Mouse (Mus musculus): Measurements from ENCODE around the gene Gm49321. TPM values are rescaled to one million over a fixed set of nuclear protein-coding genes. Genes with fewer than 3 reads are reported as not detected.

The Gm49321 gene
- polyA plus RNA-seq, 1 experiment from 2014 or later = 9.7 TPM

DNA sequence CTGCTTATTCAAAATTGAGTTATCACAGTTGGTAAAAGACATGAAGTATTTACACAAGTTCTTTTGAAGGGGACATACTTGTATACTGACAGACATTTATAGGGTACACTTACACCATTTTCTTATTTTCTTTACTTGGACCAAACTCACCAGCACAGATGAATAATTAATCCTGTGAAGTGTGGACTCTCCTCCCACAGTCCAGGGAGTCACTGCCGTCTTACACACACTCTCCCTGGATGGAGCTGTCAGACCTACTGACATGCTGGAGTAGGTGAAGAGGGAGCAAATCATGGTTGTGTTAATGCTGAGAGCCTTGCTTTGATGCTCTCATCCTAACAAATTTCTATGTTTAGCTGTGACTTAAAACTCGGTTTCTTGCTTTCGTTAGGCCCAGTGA lies 7.2 kb upstream of the Gm49321 start:
- no peak overlapping the region for H3K9ac ChIP-seq (ENCODE audit: low read depth, low read length)
- no peaks in the 10 kb centered on the region for H3K4me1 ChIP-seq (replicated peaks; ENCODE audit: control insufficient read depth, insufficient read depth, low read length)
- ATAC-seq (replicated peaks; ENCODE audit: low FRiP score) (no peak), DNase-seq (ENCODE audit: low spot score) (no peak)
- H3K27ac ChIP-seq (ENCODE audit: low read depth, low read length) = no peak overlapping the region
- H3K27me3 ChIP-seq (replicated peaks; ENCODE audit: control insufficient read depth, insufficient read depth, low read length) = no peaks in the 10 kb centered on the region
- H3K4me2 ChIP-seq = no peak overlapping the region
- no peaks in the 10 kb centered on the region for H3K9me3 ChIP-seq (ENCODE audit: control insufficient read depth, low read length)
- no peak overlapping the region for H3K4me3 ChIP-seq (ENCODE audit: low read depth, low read length)
- peaks cover 22% of the 10 kb centered on the region for H3K36me3 ChIP-seq (ENCODE audit: control insufficient read depth, insufficient read depth, low read length)
- WGBS = 83% methylated on average over 3 of the region's 3 CpGs

DNA sequence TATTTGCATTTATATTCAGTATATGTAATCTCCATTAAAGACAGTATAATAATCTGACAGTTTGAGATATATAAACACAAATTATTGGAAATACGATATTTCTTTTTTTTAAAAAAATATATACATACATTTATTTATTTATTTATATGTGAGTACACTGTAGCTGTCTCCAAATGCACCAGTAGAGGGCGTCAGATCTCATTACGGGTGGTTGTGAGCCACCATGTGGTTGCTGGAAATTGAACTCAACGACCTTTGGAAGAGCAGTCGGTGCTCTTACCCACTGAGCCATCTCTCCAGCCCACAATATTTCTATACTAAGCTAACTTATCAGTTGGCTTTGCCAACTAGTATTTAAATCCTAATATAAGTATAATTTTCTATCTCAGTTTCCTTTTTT lies 6.2 kb upstream of the Gm49321 start:
- Histone ChIP-seq H3K9me3 (ENCODE audit: control insufficient read depth, low read length) (no peaks in the 10 kb centered on the region), H3K27me3 (replicated peaks; ENCODE audit: control insufficient read depth, insufficient read depth, low read length) (no peaks in the 10 kb centered on the region), H3K4me1 (replicated peaks; ENCODE audit: control insufficient read depth, insufficient read depth, low read length) (no peaks in the 10 kb centered on the region), H3K4me2 (no peak overlapping the region), H3K9ac (ENCODE audit: low read depth, low read length) (no peak overlapping the region), H3K4me3 (ENCODE audit: low read depth, low read length) (no peak overlapping the region), H3K27ac (ENCODE audit: low read depth, low read length) (no peak overlapping the region), H3K36me3 (ENCODE audit: control insufficient read depth, insufficient read depth, low read length) (peaks cover 22% of the 10 kb centered on the region)
- DNase-seq (ENCODE audit: low spot score) = no peak
- WGBS = 54% methylated on average over 5 of the region's 5 CpGs
- no peak for ATAC-seq (replicated peaks; ENCODE audit: low FRiP score)

DNA sequence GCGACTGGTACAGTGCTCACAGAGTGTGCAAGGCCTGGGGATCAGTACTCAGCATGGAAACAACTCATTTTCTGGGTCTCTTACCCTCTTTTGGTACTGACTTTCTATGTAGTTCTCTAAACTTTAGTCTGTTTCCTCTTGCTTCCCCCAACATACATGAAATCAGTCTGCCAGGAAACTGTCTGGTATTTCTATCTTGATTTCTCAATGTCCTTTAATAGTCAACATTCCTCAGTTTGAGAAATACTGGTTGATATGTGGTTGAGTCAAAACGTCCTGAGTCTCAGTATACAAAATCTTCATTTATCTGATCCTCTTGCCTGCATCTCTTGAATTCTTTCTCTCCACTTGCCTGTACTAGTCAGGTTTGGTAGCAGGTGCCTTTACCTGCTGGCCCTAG lies 2.9 kb upstream of the Gm49321 start:
- no peak overlapping the region for H3K9ac ChIP-seq (ENCODE audit: low read depth, low read length)
- H3K4me1 ChIP-seq (replicated peaks; ENCODE audit: control insufficient read depth, insufficient read depth, low read length) = no peaks in the 10 kb centered on the region
- ATAC-seq (replicated peaks; ENCODE audit: low FRiP score) (no peak), DNase-seq (ENCODE audit: low spot score) (no peak)
- H3K4me2 ChIP-seq = no peak overlapping the region
- 78% methylated on average over 2 of the region's 2 CpGs for WGBS
- no peaks in the 10 kb centered on the region for H3K9me3 ChIP-seq (ENCODE audit: control insufficient read depth, low read length)
- no peaks in the 10 kb centered on the region for H3K27me3 ChIP-seq (replicated peaks; ENCODE audit: control insufficient read depth, insufficient read depth, low read length)
- H3K4me3 ChIP-seq (ENCODE audit: low read depth, low read length) = no peak overlapping the region
- peaks cover 24% of the 10 kb centered on the region; the same call in 1 of the 2 replicates for H3K36me3 ChIP-seq (ENCODE audit: control insufficient read depth, insufficient read depth, low read length)
- no peak overlapping the region for H3K27ac ChIP-seq (ENCODE audit: low read depth, low read length)

DNA sequence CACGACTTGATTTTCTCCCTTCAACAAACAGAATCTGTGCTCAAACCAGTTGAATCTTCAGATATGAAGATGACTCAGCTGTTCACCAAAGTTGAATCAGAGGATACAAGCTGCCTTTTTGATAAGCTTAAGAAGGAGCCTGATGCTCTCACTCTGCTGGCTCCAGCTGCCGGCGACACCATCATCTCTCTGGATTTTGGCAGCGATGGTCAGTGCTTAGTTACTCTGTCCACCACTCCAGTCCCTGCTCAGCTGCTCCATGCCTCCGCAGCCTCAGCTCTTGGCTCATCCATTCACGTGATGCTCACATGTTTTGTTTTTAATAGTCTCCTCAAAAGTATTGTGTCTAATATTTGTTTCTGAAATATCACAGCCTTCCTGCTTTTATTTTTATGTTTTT lies 2.1 kb downstream of the Gm49321 start:
- ATAC-seq (replicated peaks; ENCODE audit: low FRiP score) (no peak), DNase-seq (ENCODE audit: low spot score) (no peak)
- H3K27me3 ChIP-seq (replicated peaks; ENCODE audit: control insufficient read depth, insufficient read depth, low read length) = no peaks in the 10 kb centered on the region
- no peak overlapping the region for H3K4me3 ChIP-seq (ENCODE audit: low read depth, low read length)
- no peak overlapping the region for H3K4me2 ChIP-seq
- H3K4me1 ChIP-seq (replicated peaks; ENCODE audit: control insufficient read depth, insufficient read depth, low read length) = no peaks in the 10 kb centered on the region
- H3K36me3 ChIP-seq (ENCODE audit: control insufficient read depth, insufficient read depth, low read length) = peaks cover 13% of the 10 kb centered on the region; the same call in 1 of the 2 replicates
- no peak overlapping the region for H3K9ac ChIP-seq (ENCODE audit: low read depth, low read length)
- no peaks in the 10 kb centered on the region for H3K9me3 ChIP-seq (ENCODE audit: control insufficient read depth, low read length)
- H3K27ac ChIP-seq (ENCODE audit: low read depth, low read length) = no peak overlapping the region
- 89% methylated on average over 6 of the region's 6 CpGs for WGBS

DNA sequence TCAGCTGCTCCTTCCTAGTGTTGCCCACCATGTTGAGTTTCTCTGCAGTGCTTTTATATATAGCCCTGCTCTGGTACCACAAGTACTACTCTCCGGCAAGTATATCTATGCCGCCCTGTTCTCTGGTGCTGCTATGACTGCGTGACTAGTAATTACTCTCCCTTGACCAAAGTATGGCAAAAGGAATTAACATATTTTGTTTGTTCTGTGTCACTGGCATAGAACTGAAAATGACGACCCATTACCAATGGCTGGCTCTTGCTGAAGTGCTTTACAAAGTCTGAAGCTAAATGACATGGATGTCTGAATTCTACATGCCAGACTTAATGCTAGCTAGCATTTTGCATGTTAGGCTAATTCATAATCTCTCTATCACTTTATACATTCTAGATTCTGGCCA lies 11.0 kb downstream of the Gm49321 start:
- WGBS = 81% methylated on average over 4 of the region's 4 CpGs
- Histone ChIP-seq H3K27ac (ENCODE audit: low read depth, low read length) (no peak overlapping the region), H3K27me3 (replicated peaks; ENCODE audit: control insufficient read depth, insufficient read depth, low read length) (no peaks in the 10 kb centered on the region), H3K4me1 (replicated peaks; ENCODE audit: control insufficient read depth, insufficient read depth, low read length) (no peaks in the 10 kb centered on the region; the same call in 1 of the 2 replicates), H3K4me2 (peak overlapping the region; percentile 87), H3K9me3 (ENCODE audit: control insufficient read depth, low read length) (no peaks in the 10 kb centered on the region), H3K4me3 (ENCODE audit: low read depth, low read length) (no peak overlapping the region; the same call in 1 of the 2 replicates), H3K9ac (ENCODE audit: low read depth, low read length) (no peak overlapping the region), H3K36me3 (ENCODE audit: control insufficient read depth, insufficient read depth, low read length) (peaks cover 13% of the 10 kb centered on the region)
- ATAC-seq (replicated peaks; ENCODE audit: low FRiP score) (no peak), DNase-seq (ENCODE audit: low spot score) (no peak)

DNA sequence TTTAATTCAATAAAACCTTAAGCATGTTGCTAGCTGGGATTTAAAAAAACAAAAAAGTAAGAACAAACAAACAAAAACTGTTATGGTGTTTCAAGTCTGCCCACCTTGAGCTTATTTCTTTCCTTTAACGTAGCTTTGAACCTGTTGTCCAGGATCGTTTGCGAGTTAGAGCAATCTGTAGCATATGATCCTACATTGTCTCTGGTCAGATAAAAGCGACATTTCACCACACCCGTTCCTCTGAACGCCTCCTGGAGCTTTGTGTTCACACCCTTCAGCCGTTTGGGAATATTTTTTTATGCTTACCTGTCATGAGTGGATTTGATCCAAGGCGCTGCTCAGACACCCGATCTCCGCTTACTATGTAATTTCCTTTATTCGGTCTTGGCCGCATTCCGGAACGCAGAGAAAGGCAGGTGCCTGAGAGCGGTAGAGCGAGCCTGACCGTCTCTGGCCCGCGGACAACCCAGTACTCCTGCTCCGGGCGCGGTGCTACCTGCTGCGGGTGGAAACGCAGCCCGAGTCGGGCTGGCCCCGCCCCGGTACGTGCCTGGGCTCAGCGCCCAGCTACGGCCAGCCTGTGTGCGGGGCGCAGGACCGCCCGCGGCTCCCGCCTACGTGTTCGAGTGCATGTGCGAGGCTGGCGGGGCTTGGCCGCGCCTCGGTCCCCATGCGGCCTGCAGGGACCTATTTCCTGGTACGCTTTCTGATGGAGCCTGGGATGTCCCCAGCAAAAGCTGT lies 12.0 kb downstream of the Gm49321 start:
- Histone ChIP-seq H3K36me3 (ENCODE audit: control insufficient read depth, insufficient read depth, low read length) (peaks cover 10% of the 10 kb centered on the region), H3K9me3 (ENCODE audit: control insufficient read depth, low read length) (no peaks in the 10 kb centered on the region), H3K27me3 (replicated peaks; ENCODE audit: control insufficient read depth, insufficient read depth, low read length) (no peaks in the 10 kb centered on the region), H3K9ac (ENCODE audit: low read depth, low read length) (peak overlapping the region; percentile 68), H3K27ac (ENCODE audit: low read depth, low read length) (no peak overlapping the region), H3K4me2 (peak overlapping the region; percentile 87), H3K4me3 (ENCODE audit: low read depth, low read length) (peak overlapping the region; percentile 53), H3K4me1 (replicated peaks; ENCODE audit: control insufficient read depth, insufficient read depth, low read length) (peaks cover 2% of the 10 kb centered on the region; the same call in 1 of the 2 replicates)
- peak; percentile 62 for DNase-seq (ENCODE audit: low spot score)
- 15% methylated on average over 46 of the region's 46 CpGs for WGBS
- peak; percentile 66 for ATAC-seq (replicated peaks; ENCODE audit: low FRiP score)

DNA sequence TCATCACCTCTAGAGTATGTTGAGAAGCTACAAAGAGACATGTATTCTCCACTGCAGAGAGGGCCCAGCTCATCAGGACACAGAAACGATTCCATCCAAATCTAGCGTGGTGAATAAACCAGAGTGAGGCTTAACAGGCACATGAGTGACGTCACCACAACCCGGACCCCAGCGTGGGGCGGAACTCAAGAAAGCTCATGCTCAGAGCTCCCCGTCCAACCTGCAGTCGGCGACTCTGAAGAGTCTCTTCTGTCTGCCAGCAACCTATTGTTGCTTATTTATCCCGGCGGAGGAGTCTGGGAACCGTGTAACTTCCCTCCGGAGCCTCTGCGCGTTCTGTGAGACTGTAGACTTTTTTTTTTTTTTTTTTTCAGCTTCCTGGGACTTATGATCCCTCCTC lies 15.4 kb downstream of the Gm49321 start:
- 9% methylated on average over 15 of the region's 15 CpGs for WGBS
- DNase-seq (ENCODE audit: low spot score) = peak; percentile 51

DNA sequence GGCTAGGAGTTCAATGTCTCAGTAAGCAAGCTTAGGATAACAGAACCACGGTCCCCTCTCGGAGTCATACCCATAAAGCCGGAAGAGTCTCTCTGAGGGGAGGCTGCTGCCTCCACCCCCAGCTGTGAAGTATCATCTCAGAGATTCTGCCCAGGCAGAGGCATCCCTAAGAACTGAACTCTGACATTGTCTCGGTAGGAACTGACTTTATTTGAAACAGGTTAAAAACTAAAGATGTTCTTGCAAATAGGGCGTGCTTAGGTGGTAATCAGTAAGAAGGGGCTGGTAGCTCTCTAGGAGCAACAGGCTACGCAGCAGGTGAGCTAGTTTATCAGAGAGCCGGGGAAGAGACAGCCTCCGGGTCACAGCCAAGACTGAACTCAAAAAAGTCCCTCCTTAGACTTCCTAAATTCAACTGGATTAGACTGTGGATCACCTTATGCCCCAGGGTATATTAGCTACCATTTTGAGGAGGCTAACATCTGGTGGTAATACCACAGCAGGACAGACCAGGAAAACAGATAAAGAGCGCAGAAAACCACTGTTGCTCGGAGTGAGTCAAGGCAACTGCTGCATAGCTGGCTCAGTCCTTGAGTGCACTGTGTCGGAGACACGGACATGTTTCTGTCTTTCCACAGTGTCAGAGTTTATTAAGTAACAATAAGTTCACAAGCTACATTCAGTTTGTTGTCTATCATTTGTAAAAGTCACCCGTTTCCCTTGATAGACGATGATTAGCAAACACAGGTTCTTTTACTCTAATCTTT lies 16.1 kb downstream of the Gm49321 start:
- WGBS = 22% methylated on average over 14 of the region's 14 CpGs
- Histone ChIP-seq H3K4me2 (peak overlapping the region; percentile 69), H3K4me1 (replicated peaks; ENCODE audit: control insufficient read depth, insufficient read depth, low read length) (peaks cover 2% of the 10 kb centered on the region; the same call in 1 of the 2 replicates), H3K27me3 (replicated peaks; ENCODE audit: control insufficient read depth, insufficient read depth, low read length) (no peaks in the 10 kb centered on the region), H3K4me3 (ENCODE audit: low read depth, low read length) (peak overlapping the region; percentile 44), H3K36me3 (ENCODE audit: control insufficient read depth, insufficient read depth, low read length) (peaks cover under 1% of the 10 kb centered on the region; the same call in 1 of the 2 replicates), H3K27ac (ENCODE audit: low read depth, low read length) (no peak overlapping the region), H3K9me3 (ENCODE audit: control insufficient read depth, low read length) (no peaks in the 10 kb centered on the region), H3K9ac (ENCODE audit: low read depth, low read length) (peak overlapping the region; percentile 60; the same call in 1 of the 2 replicates)
- DNase-seq (ENCODE audit: low spot score) (peak; percentile 46), ATAC-seq (replicated peaks; ENCODE audit: low FRiP score) (peak; percentile 80)

More for the DNA sequence above, 15.4 kb downstream of the Gm49321 start:
- peaks cover 4% of the 10 kb centered on the region; the same call in 1 of the 2 replicates for H3K36me3 ChIP-seq (ENCODE audit: control insufficient read depth, insufficient read depth, low read length)
- H3K27me3 ChIP-seq (replicated peaks; ENCODE audit: control insufficient read depth, insufficient read depth, low read length) = no peaks in the 10 kb centered on the region
- H3K27ac ChIP-seq (ENCODE audit: low read depth, low read length) = no peak overlapping the region
- H3K4me1 ChIP-seq (replicated peaks; ENCODE audit: control insufficient read depth, insufficient read depth, low read length) = peaks cover 2% of the 10 kb centered on the region; the same call in 1 of the 2 replicates
- H3K4me3 ChIP-seq (ENCODE audit: low read depth, low read length) = peak overlapping the region; percentile 44
- no peaks in the 10 kb centered on the region for H3K9me3 ChIP-seq (ENCODE audit: control insufficient read depth, low read length)
- peak overlapping the region; percentile 69 for H3K4me2 ChIP-seq
- peak; percentile 27; the same call in 1 of the 2 replicates for ATAC-seq (replicated peaks; ENCODE audit: low FRiP score)
- H3K9ac ChIP-seq (ENCODE audit: low read depth, low read length) = peak overlapping the region; percentile 60
